Mouse (Mus musculus) liver, postnatal 0 days (tissue): Measurements from ENCODE around the gene Spag9. TPM values are rescaled to one million over a fixed set of nuclear protein-coding genes. Genes with fewer than 3 reads are reported as not detected.

ENCODE experiments used
- ATAC-seq: fragments of 200-750 bp; cut with Nextera tagmentation; 2 replicates; pipeline ENCODE4 v1.8.0; 2017; ENCODE audit warnings: mild to moderate bottlenecking, moderate library complexity
- DNase-seq: peaks from one replicate; pipeline ENCODE4 v3.0.0-alpha.2; 2016
- H3K27ac ChIP-seq: fragments of 300-500 bp; sonication (generic); 2 replicates; pipeline ENCODE4 v1.5.1; 2014; ENCODE audit warnings: antibody characterized with exemption, moderate library complexity, mild to moderate bottlenecking, low read depth
- H3K27me3 ChIP-seq: fragments of 300-500 bp; sonication (generic); 2 replicates; pipeline ENCODE4 v1.6.1; 2014; ENCODE audit warnings: low read length, control low read depth, mixed read lengths; ENCODE audit not compliant: insufficient read depth
- H3K36me3 ChIP-seq: fragments of 300-500 bp; sonication (generic); replicated peaks from 2 replicates; pipeline ENCODE4 v1.6.1; 2014; ENCODE audit warnings: mild to moderate bottlenecking, control low read depth, low read length, moderate library complexity, mixed read lengths; ENCODE audit not compliant: insufficient read depth
- H3K4me1 ChIP-seq: fragments of 300-500 bp; sonication (generic); 2 replicates; pipeline ENCODE4 v1.6.1; 2014; ENCODE audit warnings: antibody characterized with exemption, mild to moderate bottlenecking, control low read depth; ENCODE audit not compliant: insufficient read depth
- H3K4me2 ChIP-seq: fragments of 300-500 bp; sonication (generic); 2 replicates; pipeline ENCODE4 v1.6.1; 2014; ENCODE audit warnings: low read depth, mild to moderate bottlenecking, low read length, moderate library complexity, mixed read lengths
- H3K4me3 ChIP-seq: fragments of 300-500 bp; sonication (generic); 2 replicates; pipeline ENCODE4 v1.5.1; 2014; ENCODE audit warnings: low read depth, low read length
- H3K9ac ChIP-seq: fragments of 300-500 bp; sonication (generic); replicated peaks from 2 replicates; pipeline ENCODE4 v1.6.1; 2014; ENCODE audit warnings: mild to moderate bottlenecking, moderate library complexity
- H3K9me3 ChIP-seq: fragments of 300-500 bp; sonication (generic); 2 replicates; pipeline ENCODE4 v1.6.1; 2016; ENCODE audit warnings: mild to moderate bottlenecking, control low read depth, low read length, mixed read lengths
- CTCF ChIP-seq: sonication (generic); IDR thresholded peaks from 2 replicates; pipeline ENCODE4 v1.5.1; 2016; ENCODE audit warnings: antibody characterized with exemption, low read depth
- EP300 ChIP-seq: IDR thresholded peaks from 2 replicates; pipeline ENCODE4 v1.6.1; 2016; ENCODE audit warnings: antibody characterized with exemption, low read depth, mild to moderate bottlenecking
- WGBS: fragments of 180-500 bp; shearing (Covaris S2); extraction: QIAGEN DNeasy Blood & Tissue Kit; methylation state at CpG from one replicate; pipeline ENCODE4 v1.1.7; 2014; ENCODE audit not compliant: insufficient replicate concordance; 5-methylcytosine and 5-hydroxymethylcytosine counted together
- polyA plus RNA-seq: library from polyadenylated mRNA; unstranded; fragments of >200 nt; fragmentation: Nextera tagmentation; extraction: Ambion mirVana; gene quantifications from 2 replicates; pipeline ENCODE4 v1.2.1, GENCODE M21; 2015

The Spag9 gene
- polyA plus RNA-seq, 1 experiment from 2014 or later, result 21.3 TPM

DNA sequence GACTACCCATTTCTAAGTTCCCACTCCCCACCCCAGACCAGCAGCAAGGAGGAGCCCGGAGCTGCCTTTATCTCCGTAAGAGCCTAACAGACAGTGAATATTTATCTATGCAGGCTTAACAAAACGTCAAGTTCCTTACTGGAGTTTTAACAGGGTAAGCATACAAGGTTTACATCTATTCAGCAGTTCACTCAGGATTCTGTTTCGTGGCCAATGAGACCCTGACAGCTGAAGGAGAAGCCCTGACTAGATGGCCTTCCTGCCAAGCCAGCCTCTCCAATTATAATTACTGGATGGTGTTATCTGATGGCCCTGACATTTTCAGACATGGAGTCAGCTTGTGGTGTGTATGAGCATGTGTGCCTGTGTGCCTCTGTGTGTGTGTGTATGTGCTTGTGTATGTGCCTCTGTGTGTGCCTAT, 177.8 kb downstream of the Spag9 start:
- DNase-seq (no peak), ATAC-seq (no peak)
- H3K36me3 ChIP-seq, result no peaks in the 10 kb centered on the region
- no peaks in the 10 kb centered on the region for H3K9me3 ChIP-seq
- no peak overlapping the region for H3K4me3 ChIP-seq
- TF ChIP-seq CTCF (no peak), EP300 (no peak)
- no peak overlapping the region for H3K4me2 ChIP-seq
- no peaks in the 10 kb centered on the region for H3K4me1 ChIP-seq
- no peaks in the 10 kb centered on the region for H3K27me3 ChIP-seq
- WGBS, result 49% methylated on average over 4 of the region's 4 CpGs
- H3K9ac ChIP-seq, result no peak overlapping the region
- no peak overlapping the region for H3K27ac ChIP-seq

DNA sequence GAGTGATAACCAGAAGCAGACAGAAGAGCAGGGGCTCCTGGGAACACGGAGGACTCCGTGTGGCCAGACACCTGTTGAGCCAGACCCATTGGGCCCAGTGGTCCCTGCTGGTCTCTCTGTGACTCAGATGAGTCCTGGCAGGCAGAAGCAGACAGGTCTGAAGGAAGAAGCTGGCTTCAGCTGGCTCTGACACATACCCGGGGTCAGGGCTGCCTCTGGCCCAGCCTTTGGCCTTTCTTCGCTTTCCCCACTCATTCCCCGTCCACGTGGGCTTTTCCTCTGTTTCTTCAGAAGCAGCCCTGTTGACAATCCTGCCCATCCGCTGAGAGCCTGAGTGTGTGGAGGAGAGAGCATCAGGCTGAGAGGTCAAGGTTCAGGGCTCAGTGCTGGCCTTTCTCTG, 179.4 kb downstream of the Spag9 start:
- WGBS, result 65% methylated on average over 7 of the region's 7 CpGs
- no peak overlapping the region for H3K27ac ChIP-seq
- ATAC-seq (no peak), DNase-seq (no peak)
- H3K4me1 ChIP-seq, result no peaks in the 10 kb centered on the region
- H3K4me3 ChIP-seq, result no peak overlapping the region
- no peak overlapping the region for H3K4me2 ChIP-seq
- no peaks in the 10 kb centered on the region for H3K9me3 ChIP-seq
- no peak overlapping the region for H3K9ac ChIP-seq
- TF ChIP-seq CTCF, result no peak
- TF ChIP-seq EP300, result no peak
- H3K27me3 ChIP-seq, result no peaks in the 10 kb centered on the region
- H3K36me3 ChIP-seq, result no peaks in the 10 kb centered on the region

Other genes with a start within 250 kb of the Spag9 start
- 9.1 and 9.9 TPM in 2 replicates for gene Utp18, start 110.3 kb upstream of the Spag9 start, polyA plus RNA-seq
- gene Mbtd1, start 110.2 kb upstream of the Spag9 start, polyA plus RNA-seq, result 4.5 and 5.2 TPM in 2 replicates
- gene Nme2, start 39.8 kb upstream of the Spag9 start, polyA plus RNA-seq, result 166 and 188 TPM in 2 replicates
- gene Gm20390, start 27.8 kb upstream of the Spag9 start, polyA plus RNA-seq, result 143 and 158 TPM in 2 replicates
- gene Nme1, start 27.6 kb upstream of the Spag9 start, polyA plus RNA-seq, result 73.5 and 84.8 TPM in 2 replicates
- gene Tob1, start 215.4 kb downstream of the Spag9 start, polyA plus RNA-seq, result 47.8 and 53.1 TPM in 2 replicates
- gene Wfikkn2, start 249.9 kb downstream of the Spag9 start, polyA plus RNA-seq, result 0.39 and 0.54 TPM in 2 replicates